Mouse (Mus musculus): Measurements from ENCODE around the gene Rbm20. TPM values are rescaled to one million over a fixed set of nuclear protein-coding genes. Genes with fewer than 3 reads are reported as not detected.

The Rbm20 gene
- polyA plus RNA-seq, 1 experiment: 0.22 TPM

DNA sequence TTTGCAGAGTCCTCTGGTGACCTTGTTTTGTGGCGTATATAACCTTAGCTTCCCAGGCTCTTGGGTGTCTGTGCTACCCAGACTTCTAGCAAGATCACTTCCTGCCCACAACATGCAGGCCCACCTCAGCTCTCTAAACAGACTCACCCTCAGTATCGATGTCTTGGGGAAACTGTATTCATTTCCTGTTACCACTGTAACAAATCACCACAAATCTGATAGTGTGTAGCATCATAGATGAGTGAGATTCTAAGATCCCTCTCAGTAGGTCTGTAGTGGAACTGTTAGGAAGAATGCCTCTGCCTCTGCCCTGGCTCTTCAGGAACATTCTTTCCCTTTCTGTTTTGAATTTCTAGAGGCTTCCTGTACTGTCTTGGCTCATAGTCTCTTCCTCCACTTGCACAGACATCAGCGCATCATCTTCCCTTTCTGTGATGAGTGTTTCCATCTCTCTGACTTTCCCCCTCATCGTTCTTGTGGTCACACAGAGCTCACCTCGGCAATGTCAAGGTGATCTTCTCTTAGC, 130.2 kb downstream of the Rbm20 start:
- Histone ChIP-seq H3K4me3 (ENCODE audit: extremely low read depth, insufficient read depth, insufficient read length) (no peak overlapping the region), H3K27me3 (ENCODE audit: control insufficient read depth, insufficient read depth, low read length) (no peaks in the 10 kb centered on the region), H3K27ac (ENCODE audit: insufficient read depth, low read length) (peak overlapping the region; percentile 79), H3K36me3 (ENCODE audit: control insufficient read depth, insufficient read depth, low read length) (no peaks in the 10 kb centered on the region), H3K4me1 (ENCODE audit: control insufficient read depth, insufficient read depth, insufficient read length) (peaks cover 4% of the 10 kb centered on the region; the same call in 1 of the 2 replicates)
- 27% methylated on average over 5 of the region's 5 CpGs for WGBS
- TF ChIP-seq POLR2A (IDR thresholded peaks at IDR 0.05; ENCODE audit: low read depth, low read length) (no peak; the same call in 1 of the 2 replicates), CTCF (IDR thresholded peaks at IDR 0.05; ENCODE audit: extremely low read depth, insufficient read depth, insufficient read length, insufficient replicate concordance) (no peak)
- peak; percentile 18 to 43 for DNase-seq (ENCODE audit: low read depth in 1 of 2, low spot score in 2 of 2)

DNA sequence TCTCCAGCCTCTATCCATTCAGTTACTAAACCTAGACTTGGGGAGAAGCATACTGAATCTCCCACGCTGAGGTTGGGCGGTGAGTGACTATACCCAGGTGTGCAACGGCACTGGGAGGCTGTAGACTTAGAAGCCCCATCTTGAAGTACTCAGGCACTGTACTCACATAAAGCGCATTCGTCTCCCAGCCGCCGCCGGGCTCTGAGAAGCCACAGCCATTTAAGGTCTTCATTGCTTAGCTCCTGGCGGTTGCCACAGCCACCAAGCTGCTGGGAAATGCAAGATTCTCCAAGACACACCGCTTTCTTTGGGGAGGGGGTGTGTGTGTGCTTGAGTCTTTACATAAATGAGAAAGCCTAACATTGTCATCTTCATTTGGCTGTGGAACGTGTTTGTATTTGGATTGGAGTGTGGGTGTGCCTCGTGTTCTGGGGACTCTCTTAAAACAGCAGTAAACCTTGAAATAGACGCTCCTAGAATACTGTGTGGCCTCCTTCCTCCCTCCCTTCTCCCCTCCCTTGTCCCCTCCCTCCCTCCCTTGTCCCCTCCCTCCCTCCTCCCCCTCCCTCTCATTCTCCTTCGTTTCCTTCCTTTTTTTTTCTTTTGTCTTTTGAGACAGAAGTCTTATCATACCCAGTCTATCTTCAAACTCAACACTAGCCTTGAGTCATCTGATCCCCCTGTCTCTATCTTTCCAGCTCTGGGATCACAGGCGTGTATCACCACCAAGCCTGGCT, 131.1 kb downstream of the Rbm20 start:
- no peak overlapping the region for H3K4me3 ChIP-seq (ENCODE audit: extremely low read depth, insufficient read depth, insufficient read length)
- WGBS: 49% methylated on average over 15 of the region's 15 CpGs
- DNase-seq (ENCODE audit: low read depth in 1 of 2, low spot score in 2 of 2): no peak
- H3K27ac ChIP-seq (ENCODE audit: insufficient read depth, low read length): peak overlapping the region; percentile 78
- H3K4me1 ChIP-seq (ENCODE audit: control insufficient read depth, insufficient read depth, insufficient read length): peaks cover 4% of the 10 kb centered on the region; the same call in 1 of the 2 replicates
- no peaks in the 10 kb centered on the region for H3K27me3 ChIP-seq (ENCODE audit: control insufficient read depth, insufficient read depth, low read length)
- TF ChIP-seq CTCF (IDR thresholded peaks at IDR 0.05; ENCODE audit: extremely low read depth, insufficient read depth, insufficient read length, insufficient replicate concordance): no peak
- TF ChIP-seq POLR2A (IDR thresholded peaks at IDR 0.05; ENCODE audit: low read depth, low read length): no peak
- H3K36me3 ChIP-seq (ENCODE audit: control insufficient read depth, insufficient read depth, low read length): no peaks in the 10 kb centered on the region

DNA sequence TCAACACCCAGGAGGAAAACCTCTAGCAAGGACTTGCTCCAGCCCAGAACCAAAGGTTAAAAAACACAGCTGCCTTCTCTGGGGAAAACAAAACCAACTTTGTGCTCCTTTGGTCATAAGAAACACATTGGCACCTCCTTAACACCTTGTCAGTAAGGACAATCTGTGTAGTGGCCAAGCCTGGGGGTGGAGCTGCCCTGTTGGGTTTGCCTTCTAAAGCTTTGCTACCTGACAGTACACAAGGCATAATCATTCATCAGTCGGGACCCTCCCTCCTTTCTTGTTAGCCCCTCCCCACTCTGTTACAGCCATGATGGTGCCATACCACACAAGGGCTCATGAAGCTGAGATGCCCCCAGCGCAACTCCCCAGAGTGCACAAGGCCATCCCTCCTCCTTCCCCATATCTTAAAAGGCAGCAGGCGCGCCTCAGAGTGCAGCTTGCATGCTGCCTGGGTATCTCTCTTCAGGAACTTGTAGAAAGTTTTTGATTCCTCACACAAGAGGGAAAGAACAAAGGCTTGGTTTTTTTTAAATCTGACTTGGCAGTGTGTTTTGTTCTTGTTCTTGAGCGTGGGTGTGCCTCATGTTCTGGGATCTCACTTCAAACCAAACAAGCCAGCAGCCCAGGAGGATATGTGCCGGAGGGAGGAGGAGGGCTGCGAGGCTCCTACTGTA, 132.2 kb downstream of the Rbm20 start:
- H3K27me3 ChIP-seq (ENCODE audit: control insufficient read depth, insufficient read depth, low read length): no peaks in the 10 kb centered on the region
- H3K4me1 ChIP-seq (ENCODE audit: control insufficient read depth, insufficient read depth, insufficient read length): peaks cover 4% of the 10 kb centered on the region; the same call in 1 of the 2 replicates
- peak overlapping the region; percentile 74 for H3K27ac ChIP-seq (ENCODE audit: insufficient read depth, low read length)
- TF ChIP-seq CTCF (IDR thresholded peaks at IDR 0.05; ENCODE audit: extremely low read depth, insufficient read depth, insufficient read length, insufficient replicate concordance): no peak
- no peak for TF ChIP-seq POLR2A (IDR thresholded peaks at IDR 0.05; ENCODE audit: low read depth, low read length)
- no peak for DNase-seq (ENCODE audit: low read depth in 1 of 2, low spot score in 2 of 2)
- H3K4me3 ChIP-seq (ENCODE audit: extremely low read depth, insufficient read depth, insufficient read length): no peak overlapping the region
- H3K36me3 ChIP-seq (ENCODE audit: control insufficient read depth, insufficient read depth, low read length): no peaks in the 10 kb centered on the region
- 66% methylated on average over 7 of the region's 7 CpGs for WGBS

DNA sequence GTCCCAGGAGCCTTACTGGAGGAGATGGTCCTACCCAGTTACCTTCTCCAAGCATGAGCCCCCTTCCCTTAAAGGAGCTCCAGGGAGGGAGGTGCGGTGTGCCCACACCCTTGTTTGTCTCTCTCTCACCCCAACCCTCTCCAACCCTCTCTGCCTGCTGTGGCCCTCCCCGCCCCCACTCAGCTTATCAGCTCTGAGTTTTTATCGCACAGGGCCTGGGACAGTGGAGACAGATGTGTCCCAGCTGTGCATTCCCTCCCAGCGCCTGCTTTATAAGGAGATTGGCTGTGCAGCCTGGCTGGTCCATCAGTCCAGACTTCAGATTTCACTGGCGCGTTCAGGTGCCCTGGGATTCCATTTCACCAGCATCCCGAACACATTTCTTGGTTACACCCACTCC, 132.9 kb downstream of the Rbm20 start:
- Histone ChIP-seq H3K4me3 (ENCODE audit: extremely low read depth, insufficient read depth, insufficient read length) (no peak overlapping the region), H3K27me3 (ENCODE audit: control insufficient read depth, insufficient read depth, low read length) (no peaks in the 10 kb centered on the region), H3K36me3 (ENCODE audit: control insufficient read depth, insufficient read depth, low read length) (no peaks in the 10 kb centered on the region), H3K27ac (ENCODE audit: insufficient read depth, low read length) (peak overlapping the region; percentile 74), H3K4me1 (ENCODE audit: control insufficient read depth, insufficient read depth, insufficient read length) (peaks cover 4% of the 10 kb centered on the region; the same call in 1 of the 2 replicates)
- TF ChIP-seq CTCF (IDR thresholded peaks at IDR 0.05; ENCODE audit: extremely low read depth, insufficient read depth, insufficient read length, insufficient replicate concordance) (no peak), POLR2A (IDR thresholded peaks at IDR 0.05; ENCODE audit: low read depth, low read length) (no peak)
- 85% methylated on average over 7 of the region's 7 CpGs for WGBS
- DNase-seq (ENCODE audit: low read depth in 1 of 2, low spot score in 2 of 2): no peak

DNA sequence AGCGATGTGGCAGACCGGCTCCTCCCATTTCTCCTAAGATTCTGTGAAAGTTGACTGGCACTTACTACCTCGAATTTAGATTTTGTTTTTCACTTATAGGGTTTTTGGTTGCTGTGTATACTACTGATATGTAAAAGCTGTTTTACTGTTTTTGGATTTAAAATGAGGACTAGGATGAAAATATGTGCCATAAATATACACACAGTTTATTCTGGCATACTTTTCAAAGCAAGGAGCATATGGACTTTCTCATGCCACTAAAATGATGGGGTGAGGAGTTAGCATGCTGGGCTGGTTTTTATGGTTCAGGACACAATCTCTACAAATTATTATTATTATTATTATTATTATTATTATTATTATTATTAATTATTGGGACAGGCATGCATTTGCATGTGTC, 133.5 kb downstream of the Rbm20 start:
- Histone ChIP-seq H3K4me1 (ENCODE audit: control insufficient read depth, insufficient read depth, insufficient read length) (peaks cover 4% of the 10 kb centered on the region; the same call in 1 of the 2 replicates), H3K27ac (ENCODE audit: insufficient read depth, low read length) (no peak overlapping the region), H3K27me3 (ENCODE audit: control insufficient read depth, insufficient read depth, low read length) (no peaks in the 10 kb centered on the region), H3K36me3 (ENCODE audit: control insufficient read depth, insufficient read depth, low read length) (no peaks in the 10 kb centered on the region), H3K4me3 (ENCODE audit: extremely low read depth, insufficient read depth, insufficient read length) (no peak overlapping the region)
- no peak for DNase-seq (ENCODE audit: low read depth in 1 of 2, low spot score in 2 of 2)
- no peak for TF ChIP-seq CTCF (IDR thresholded peaks at IDR 0.05; ENCODE audit: extremely low read depth, insufficient read depth, insufficient read length, insufficient replicate concordance)
- TF ChIP-seq POLR2A (IDR thresholded peaks at IDR 0.05; ENCODE audit: low read depth, low read length): no peak
- WGBS: 87% methylated on average over 3 of the region's 3 CpGs

DNA sequence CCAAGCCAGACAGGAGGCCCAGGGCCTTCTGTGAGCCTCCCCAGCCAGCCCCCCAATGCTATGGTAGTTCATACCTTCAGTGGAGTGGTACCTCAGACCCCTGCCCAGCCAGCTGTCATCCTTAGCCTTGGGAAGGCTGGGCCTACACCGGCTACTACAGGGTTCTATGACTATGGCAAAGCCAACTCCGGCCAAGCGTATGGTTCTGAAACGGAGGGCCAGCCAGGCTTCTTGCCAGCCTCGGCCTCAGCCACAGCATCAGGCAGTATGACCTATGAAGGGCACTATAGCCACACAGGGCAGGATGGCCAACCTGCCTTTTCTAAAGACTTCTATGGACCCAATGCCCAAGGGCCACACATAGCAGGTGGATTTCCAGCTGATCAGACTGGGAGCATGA, 136.5 kb downstream of the Rbm20 start:
- Histone ChIP-seq H3K4me3 (ENCODE audit: extremely low read depth, insufficient read depth, insufficient read length) (no peak overlapping the region), H3K27me3 (ENCODE audit: control insufficient read depth, insufficient read depth, low read length) (no peaks in the 10 kb centered on the region), H3K36me3 (ENCODE audit: control insufficient read depth, insufficient read depth, low read length) (no peaks in the 10 kb centered on the region), H3K27ac (ENCODE audit: insufficient read depth, low read length) (no peak overlapping the region), H3K4me1 (ENCODE audit: control insufficient read depth, insufficient read depth, insufficient read length) (peaks cover 2% of the 10 kb centered on the region; the same call in 1 of the 2 replicates)
- no peak for DNase-seq (ENCODE audit: low read depth in 1 of 2, low spot score in 2 of 2)
- WGBS: over 99% methylated on average over 5 of the region's 5 CpGs
- TF ChIP-seq CTCF (IDR thresholded peaks at IDR 0.05; ENCODE audit: extremely low read depth, insufficient read depth, insufficient read length, insufficient replicate concordance) (no peak), POLR2A (IDR thresholded peaks at IDR 0.05; ENCODE audit: low read depth, low read length) (no peak)
